Mouse (Mus musculus): Measurements from ENCODE around the gene Usp40.
"Not testable (repeated sequence)": the region's sequence is repeated elsewhere in the genome, so short reads cannot be mapped to it uniquely, and the experiment has no call there.

Gene Usp40

GRCm38 (mm10) chr1:88008211-88008697 is at the start of gene Usp40:
Gene Usp40 (minus strand): TSS chr1:88008551.
- in situ Hi-C loops (cut with MboI, MseI) = no loop called here

GRCm38 (mm10) chr1:88055088-88055487 is 46.7 kb upstream of the Usp40 start, which contains the start of gene Ugt1a10:
Gene Ugt1a10 (plus strand): TSS chr1:88055388.
- in situ Hi-C loops (cut with MboI, MseI) = no loop called here

GRCm38 (mm10) chr1:88047408-88047807 is 39.1 kb upstream of the Usp40 start:
- in situ Hi-C loops (cut with MboI, MseI) = not testable (repeated sequence)

- in situ Hi-C loops (cut with MboI, MseI) = not testable (repeated sequence)
These were observed 36.6 kb upstream of the Usp40 start for GRCm38 (mm10) chr1:88044832-88045437.

- in situ Hi-C loops (cut with MboI, MseI) = not testable (repeated sequence)
These were observed 34.7 kb upstream of the Usp40 start for GRCm38 (mm10) chr1:88043044-88043443.

GRCm38 (mm10) chr1:88025244-88025643 is 16.9 kb upstream of the Usp40 start:
- in situ Hi-C loops (cut with MboI, MseI) = not testable (repeated sequence)

GRCm38 (mm10) chr1:88015371-88015770 is 7.0 kb upstream of the Usp40 start:
- in situ Hi-C loops (cut with MboI, MseI) = no loop called here

GRCm38 (mm10) chr1:88014671-88015070 is 6.3 kb upstream of the Usp40 start:
- in situ Hi-C loops (cut with MboI, MseI) = no loop called here

GRCm38 (mm10) chr1:88014194-88014593 is 5.8 kb upstream of the Usp40 start:
- in situ Hi-C loops (cut with MboI, MseI) = no loop called here

- in situ Hi-C loops (cut with MboI, MseI) = no loop called here
These were observed 5.4 kb upstream of the Usp40 start for GRCm38 (mm10) chr1:88013726-88014125.

- in situ Hi-C loops (cut with MboI, MseI) = no loop called here
These were observed 1.2 kb upstream of the Usp40 start for GRCm38 (mm10) chr1:88009521-88009920.

- in situ Hi-C loops (cut with MboI, MseI) = no loop called here
These were observed 384 bp upstream of the Usp40 start for GRCm38 (mm10) chr1:88008735-88009134.

GRCm38 (mm10) chr1:88007692-88008210 is 600 bp downstream of the Usp40 start:
- in situ Hi-C loops (cut with MboI, MseI) = no loop called here

- in situ Hi-C loops (cut with MboI, MseI) = no loop called here
These were observed 15.6 kb downstream of the Usp40 start for GRCm38 (mm10) chr1:87992716-87993115.

- in situ Hi-C loops (cut with MboI, MseI) = no loop called here
These were observed 26.1 kb downstream of the Usp40 start for GRCm38 (mm10) chr1:87982291-87982690.

GRCm38 (mm10) chr1:87970381-87970780 is 38.0 kb downstream of the Usp40 start:
- in situ Hi-C loops (cut with MboI, MseI) = no loop called here

GRCm38 (mm10) chr1:87961459-87962167 is 46.7 kb downstream of the Usp40 start:
- in situ Hi-C loops (cut with MboI, MseI) = no loop called here

- in situ Hi-C loops (cut with MboI, MseI) = no loop called here
These were observed 47.6 kb downstream of the Usp40 start for GRCm38 (mm10) chr1:87960752-87961151.

- in situ Hi-C loops (cut with MboI, MseI) = no loop called here
These were observed 48.3 kb downstream of the Usp40 start for GRCm38 (mm10) chr1:87959998-87960431.

GRCm38 (mm10) chr1:87959532-87959931 is 48.8 kb downstream of the Usp40 start:
- in situ Hi-C loops (cut with MboI, MseI) = no loop called here

- in situ Hi-C loops (cut with MboI, MseI) = no loop called here
These were observed 49.4 kb downstream of the Usp40 start for GRCm38 (mm10) chr1:87958931-87959330.

GRCm38 (mm10) chr1:87953073-87953472 is 55.3 kb downstream of the Usp40 start:
- in situ Hi-C loops (cut with MboI, MseI) = no loop called here

- in situ Hi-C loops (cut with MboI, MseI) = no loop called here
These were observed 56.7 kb downstream of the Usp40 start for GRCm38 (mm10) chr1:87951641-87952040.

Data from T-helper 1 cell (primary cell).